12 mouse cellular contexts compared by ENCODE assay signal in the genomic region with DNA sequence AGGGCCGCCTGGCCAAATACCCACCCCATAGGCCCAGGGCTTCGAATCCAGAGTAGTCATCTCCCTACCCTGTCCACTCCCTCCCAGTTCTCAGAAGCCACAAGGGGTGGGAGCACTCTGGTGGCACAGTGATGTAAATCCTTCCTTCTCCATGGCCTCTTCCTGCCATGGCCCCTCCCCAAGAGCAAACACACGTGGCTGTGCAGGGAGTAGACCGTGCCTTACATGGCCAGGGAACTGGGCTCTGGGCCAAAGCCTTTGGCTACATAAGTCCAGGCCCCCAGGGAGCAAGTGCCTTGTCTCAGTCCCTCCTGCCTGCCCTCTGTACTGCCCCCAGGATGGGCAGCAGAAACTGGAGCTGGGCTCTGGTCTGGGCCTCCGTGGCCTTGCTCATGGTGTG. TPM values are rescaled to one million over a fixed set of nuclear protein-coding genes. Genes with fewer than 3 reads are reported as not detected.
DNase-seq lines count a peak whose midpoint lies in the region; ATAC-seq and TF ChIP-seq lines count a peak whose summit lies in the region.
"Had no signal": no experiment of that assay in that cellular context is flagged by ENCODE, and none has a peak within 500 bp of the region (broad histone marks: within the 10 kb centered on the region; RNA-seq: fewer than 3 reads in every experiment).

TSS of gene Muc5b (plus strand) at position 292 of the 400 bp plus-strand sequence.

- no peak within 1 kb of the TSS for H3K4me2 ChIP-seq in heart, embryonic 12.5 days
- no peak within 1 kb of the TSS for H3K4me2 ChIP-seq in limb, embryonic 14.5 days (replicated peaks; ENCODE audit: low read depth, low read length, severe bottlenecking)
- H3K4me2 ChIP-seq: midbrain, embryonic 12.5 days had no signal

- TF ChIP-seq POLR2A in limb, embryonic 14.5 days (IDR thresholded peaks at IDR 0.05; ENCODE audit: borderline replicate concordance, extremely low read depth, insufficient read depth, insufficient read length), result no peak

- DNase-seq in heart, embryonic 10.5 days (ENCODE audit: low spot score), result no peak
- peak; percentile 11 for DNase-seq in limb, embryonic 14.5 days (ENCODE audit: low spot score)
- DNase-seq in limb, embryonic 10.5 days (ENCODE audit: low spot score), result no peak
- DNase-seq in gonadal fat pad, adult 2 months (ENCODE audit: low read depth), result no peak
- peak; percentile 20 for DNase-seq in lung, postnatal 14 days
- no peak for DNase-seq in layer of hippocampus, postnatal 14 days (ENCODE audit: low spot score in 2 of 2)
- no peak for DNase-seq in urinary bladder, postnatal 10 days (ENCODE audit: low spot score)
- DNase-seq: gastrocnemius, postnatal 14 days; layer of hippocampus, postnatal 36 days had no signal

- WGBS in heart, embryonic 12.5 days, result 55% methylated on average over 5 of the region's 5 CpGs
- WGBS in heart, embryonic 10.5 days, result 66% methylated on average over 5 of the region's 5 CpGs
- 70% methylated on average over 5 of the region's 5 CpGs for WGBS in limb, embryonic 14.5 days
- 74% methylated on average over 5 of the region's 5 CpGs for WGBS in limb, embryonic 10.5 days

- H3K4me1 ChIP-seq in heart, embryonic 12.5 days (replicated peaks), result peaks cover 37% of the 10 kb centered on the region
- peaks cover 38% of the 10 kb centered on the region for H3K4me1 ChIP-seq in heart, embryonic 10.5 days
- H3K4me1 ChIP-seq in limb, embryonic 14.5 days (ENCODE audit: control insufficient read depth, insufficient read depth, low read length), result no peaks in the 10 kb centered on the region
- H3K4me1 ChIP-seq in limb, embryonic 10.5 days, result no peaks in the 10 kb centered on the region
- H3K4me1 ChIP-seq: midbrain, embryonic 12.5 days had no signal

- H3K27ac ChIP-seq in heart, embryonic 12.5 days (ENCODE audit: poor library complexity, severe bottlenecking), result no peak within 1 kb of the TSS
- H3K27ac ChIP-seq in heart, embryonic 10.5 days, result no peak within 1 kb of the TSS
- H3K27ac ChIP-seq in limb, embryonic 14.5 days (replicated peaks; ENCODE audit: low read depth, low read length), result no peak within 1 kb of the TSS
- H3K27ac ChIP-seq in limb, embryonic 10.5 days, result no peak within 1 kb of the TSS
- H3K27ac ChIP-seq: midbrain, embryonic 12.5 days had no signal

- ATAC-seq in heart, embryonic 12.5 days (ENCODE audit: insufficient number of reproducible peaks, low FRiP score), result peak; percentile 54; the same call in 1 of the 2 replicates
- ATAC-seq in limb, embryonic 14.5 days (ENCODE audit: low FRiP score, low read depth), result no peak

- no peak within 1 kb of the TSS for H3K9ac ChIP-seq in heart, embryonic 12.5 days
- no peak within 1 kb of the TSS for H3K9ac ChIP-seq in limb, embryonic 14.5 days (ENCODE audit: low read depth, low read length, severe bottlenecking)
- H3K9ac ChIP-seq: midbrain, embryonic 12.5 days had no signal

- H3K36me3 ChIP-seq in heart, embryonic 12.5 days, result no peaks in the 10 kb centered on the region
- no peaks in the 10 kb centered on the region for H3K36me3 ChIP-seq in heart, embryonic 10.5 days
- H3K36me3 ChIP-seq in limb, embryonic 14.5 days (ENCODE audit: control insufficient read depth, insufficient read depth, low read length), result no peaks in the 10 kb centered on the region
- no peaks in the 10 kb centered on the region for H3K36me3 ChIP-seq in limb, embryonic 10.5 days
- H3K36me3 ChIP-seq: midbrain, embryonic 12.5 days had no signal

- H3K9me3 ChIP-seq in heart, embryonic 12.5 days (replicated peaks), result no peaks in the 10 kb centered on the region
- H3K9me3 ChIP-seq in heart, embryonic 10.5 days, result no peaks in the 10 kb centered on the region
- H3K9me3 ChIP-seq in limb, embryonic 14.5 days (ENCODE audit: control insufficient read depth, low read length), result no peaks in the 10 kb centered on the region
- no peaks in the 10 kb centered on the region for H3K9me3 ChIP-seq in limb, embryonic 10.5 days (replicated peaks)
- H3K9me3 ChIP-seq: midbrain, embryonic 12.5 days had no signal

- no peak within 1 kb of the TSS for H3K4me3 ChIP-seq in heart, embryonic 12.5 days
- H3K4me3 ChIP-seq in heart, embryonic 10.5 days, result no peak within 1 kb of the TSS
- no peak within 1 kb of the TSS for H3K4me3 ChIP-seq in limb, embryonic 14.5 days (replicated peaks; ENCODE audit: low read length)
- no peak within 1 kb of the TSS for H3K4me3 ChIP-seq in limb, embryonic 10.5 days
- H3K4me3 ChIP-seq: erythroblast, embryonic 14.5 days; midbrain, embryonic 12.5 days had no signal

- H3K27me3 ChIP-seq in heart, embryonic 12.5 days (replicated peaks), result peaks cover 23% of the 10 kb centered on the region
- H3K27me3 ChIP-seq in heart, embryonic 10.5 days (ENCODE audit: insufficient read depth, poor library complexity, severe bottlenecking), result peaks cover 10% of the 10 kb centered on the region; the same call in 1 of the 2 replicates
- H3K27me3 ChIP-seq in limb, embryonic 14.5 days (ENCODE audit: control insufficient read depth, insufficient read depth, low read length), result no peaks in the 10 kb centered on the region
- no peaks in the 10 kb centered on the region for H3K27me3 ChIP-seq in limb, embryonic 10.5 days (ENCODE audit: low read depth, poor library complexity, severe bottlenecking)
- H3K27me3 ChIP-seq: midbrain, embryonic 12.5 days had no signal

RNA-seq across cellular contexts. Expression of gene Muc5b, which starts in this region (rescaled TPM):
- 0.06 TPM in 2 replicates for polyA plus RNA-seq in heart, embryonic 12.5 days (2016; fragmentation: Nextera tagmentation; extraction: Ambion mirVana)
- 0.01 and 0.03 TPM in 2 replicates for polyA plus RNA-seq in heart, embryonic 10.5 days (2016; fragmentation: Nextera tagmentation; extraction: Ambion mirVana)
- 0.01 and 0.03 TPM in 2 replicates for polyA plus RNA-seq in limb, embryonic 14.5 days (2012; rRNA removed)
- 0.03 TPM in 1 of 2 replicates, not detected in the other for polyA plus RNA-seq in limb, embryonic 14.5 days (2014; fragmentation: Nextera tagmentation; extraction: Ambion mirVana)
- 0.01 TPM in 2 replicates for polyA plus RNA-seq in limb, embryonic 10.5 days (2016; fragmentation: Nextera tagmentation; extraction: Ambion mirVana)
- 42.4 and 118 TPM in 2 replicates for polyA plus RNA-seq in gonadal fat pad, adult 2 months (2012; rRNA removed)
- not detected for total RNA-seq in layer of hippocampus, postnatal 14 days (2021)
- total RNA-seq: gastrocnemius, postnatal 14 days; layer of hippocampus, postnatal 36 days had no signal
- polyA plus RNA-seq: erythroblast, embryonic 14.5 days had no signal

Comparison
In these comparisons a context has a peak if more than half of its experiments do, and no peak if none do; other contexts are left out.
1. RNA of gene Muc5b (polyA plus RNA-seq): 42.4 to 118 TPM in gonadal fat pad, adult 2 months; 0.06 TPM in heart, embryonic 12.5 days, 0.01 to 0.03 TPM in limb, embryonic 14.5 days, 0.01 to 0.03 TPM in heart, embryonic 10.5 days and 0.01 TPM in limb, embryonic 10.5 days; every median in the first group is over 10 times any median in the second.
2. Peak in ATAC-seq in heart, embryonic 12.5 days; RNA of the gene not detected or under 1 TPM.
3. Peak in DNase-seq in limb, embryonic 14.5 days; RNA of the gene not detected or under 1 TPM.